Mouse (Mus musculus): Measurements from ENCODE around the gene Ppig. TPM values are rescaled to one million over a fixed set of nuclear protein-coding genes. Genes with fewer than 3 reads are reported as not detected.
"Not testable (repeated sequence)": the region's sequence is repeated elsewhere in the genome, so short reads cannot be mapped to it uniquely, and the experiment has no call there.

The Ppig gene
- polyA plus RNA-seq (2014; fragmentation: Nextera tagmentation; extraction: Ambion mirVana): 120 and 130 TPM in 2 replicates

DNA sequence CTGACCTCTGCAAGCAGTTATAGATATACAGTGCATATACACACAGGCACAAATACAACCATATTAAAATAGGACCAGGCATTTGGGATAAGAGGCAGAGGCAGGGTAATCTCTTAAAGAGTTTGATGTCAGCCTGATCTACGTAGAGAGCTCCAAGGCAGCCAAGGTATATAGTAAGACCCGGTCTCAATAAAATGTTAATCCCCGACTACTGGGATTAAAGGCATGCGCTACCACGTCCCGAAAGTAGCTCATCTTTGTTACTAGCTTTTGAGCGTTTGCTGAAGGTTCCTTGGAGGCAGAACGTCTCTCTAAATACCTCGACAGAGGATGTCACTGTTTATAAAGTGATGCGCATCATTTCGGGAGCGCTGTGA lies at the start of gene Ppig:
Gene Ppig, plus strand, starts transcription at position 273 of the 377 bp plus-strand sequence.
- H3K4me3 ChIP-seq (ENCODE audit: low read depth, low read length): peak within 1 kb of the TSS; percentile 96
- H3K4me1 ChIP-seq (ENCODE audit: insufficient read depth): no peaks in the 10 kb centered on the region
- no peaks in the 10 kb centered on the region for H3K9me3 ChIP-seq (ENCODE audit: low read depth, low read length)
- no peak for TF ChIP-seq CTCF (IDR thresholded peaks at IDR 0.05; ENCODE audit: low read depth)
- no peak for DNase-seq
- ATAC-seq (ENCODE audit: insufficient read depth): peak; percentile 30
- peak within 1 kb of the TSS; percentile 92 for H3K9ac ChIP-seq
- H3K27me3 ChIP-seq (ENCODE audit: insufficient read depth, low read length): no peaks in the 10 kb centered on the region
- WGBS: 4% methylated on average over 12 of the region's 12 CpGs
- H3K27ac ChIP-seq (ENCODE audit: low read depth): peak within 1 kb of the TSS; percentile 89
- H3K4me2 ChIP-seq: peak within 1 kb of the TSS; percentile 73
- H3K36me3 ChIP-seq (ENCODE audit: insufficient read depth): peaks cover 4% of the 10 kb centered on the region; the same call in 1 of the 2 replicates

DNA sequence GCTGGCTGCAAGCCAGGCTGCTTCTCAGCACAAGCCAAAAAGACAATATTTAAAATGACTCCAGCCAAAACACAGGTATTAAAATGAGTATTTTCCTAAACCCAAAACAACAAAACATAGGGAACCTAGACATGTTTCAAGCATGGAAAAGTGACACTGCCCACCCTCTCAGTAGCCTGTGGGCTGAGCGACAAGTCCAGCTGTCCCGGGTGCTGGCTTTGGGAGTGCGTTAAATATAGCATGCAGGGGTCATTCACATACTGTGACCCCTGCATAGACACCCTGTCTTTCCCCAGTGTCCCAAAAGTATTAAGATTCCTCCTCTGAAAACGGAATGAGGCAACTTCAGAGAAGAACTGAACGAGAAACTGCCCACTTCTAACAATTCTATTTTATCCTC lies 48.6 kb upstream of the Ppig start:
- H3K4me3 ChIP-seq (ENCODE audit: low read depth, low read length): no peak overlapping the region
- H3K9ac ChIP-seq: no peak overlapping the region
- no peak for TF ChIP-seq CTCF (IDR thresholded peaks at IDR 0.05; ENCODE audit: low read depth)
- H3K27ac ChIP-seq (ENCODE audit: low read depth): no peak overlapping the region
- H3K27me3 ChIP-seq (ENCODE audit: insufficient read depth, low read length): no peaks in the 10 kb centered on the region
- H3K4me1 ChIP-seq (ENCODE audit: insufficient read depth): no peaks in the 10 kb centered on the region
- peak; percentile 15 for DNase-seq
- H3K36me3 ChIP-seq (ENCODE audit: insufficient read depth): no peaks in the 10 kb centered on the region
- ATAC-seq (ENCODE audit: insufficient read depth): no peak
- no peaks in the 10 kb centered on the region for H3K9me3 ChIP-seq (ENCODE audit: low read depth, low read length)
- H3K4me2 ChIP-seq: no peak overlapping the region
- WGBS: 60% methylated on average over 5 of the region's 5 CpGs

DNA sequence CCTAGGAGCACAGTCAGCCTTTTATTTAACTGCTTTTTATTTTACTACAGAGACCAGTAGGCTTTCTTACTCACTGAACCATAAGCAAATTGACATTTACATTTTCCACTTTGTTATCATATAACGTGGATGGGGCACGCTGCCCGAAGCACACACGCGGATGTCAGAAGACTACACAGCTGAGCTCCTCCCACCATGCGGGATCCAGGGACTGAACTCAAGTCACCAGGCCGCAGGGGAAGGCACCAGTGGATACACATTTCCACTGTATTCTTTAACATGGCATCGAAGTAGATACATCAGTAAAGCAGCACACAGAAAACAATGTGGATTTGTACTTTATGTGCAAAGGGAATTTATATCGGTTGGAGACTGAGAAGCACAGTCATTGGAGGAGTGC lies 47.1 kb upstream of the Ppig start:
- no peak overlapping the region for H3K4me2 ChIP-seq
- DNase-seq (no peak), ATAC-seq (ENCODE audit: insufficient read depth) (no peak)
- no peaks in the 10 kb centered on the region for H3K9me3 ChIP-seq (ENCODE audit: low read depth, low read length)
- H3K4me3 ChIP-seq (ENCODE audit: low read depth, low read length): no peak overlapping the region
- no peak overlapping the region for H3K9ac ChIP-seq
- H3K36me3 ChIP-seq (ENCODE audit: insufficient read depth): no peaks in the 10 kb centered on the region
- H3K27me3 ChIP-seq (ENCODE audit: insufficient read depth, low read length): no peaks in the 10 kb centered on the region
- TF ChIP-seq CTCF (IDR thresholded peaks at IDR 0.05; ENCODE audit: low read depth): no peak
- no peak overlapping the region for H3K27ac ChIP-seq (ENCODE audit: low read depth)
- 84% methylated on average over 9 of the region's 9 CpGs for WGBS
- H3K4me1 ChIP-seq (ENCODE audit: insufficient read depth): no peaks in the 10 kb centered on the region

DNA sequence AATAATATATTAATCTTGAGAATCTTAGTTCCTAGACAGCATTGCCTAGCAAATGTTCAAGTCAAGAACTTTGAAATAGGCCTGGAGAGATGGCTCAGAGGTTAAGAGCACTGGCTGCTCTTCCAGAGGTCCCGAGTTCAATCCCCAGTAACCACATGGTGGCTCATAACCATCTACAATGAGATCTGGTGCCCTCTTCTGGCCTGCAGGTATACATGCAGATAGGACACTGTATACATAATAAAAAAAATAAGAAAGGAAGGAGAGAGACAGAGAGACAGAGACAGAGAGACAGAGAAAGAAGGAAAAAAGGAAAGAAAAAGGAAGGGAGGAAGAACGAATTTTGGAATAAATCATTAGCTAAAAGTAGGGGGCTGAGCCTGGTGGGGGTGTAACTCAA lies 45.6 kb upstream of the Ppig start:
- H3K9me3 ChIP-seq (ENCODE audit: low read depth, low read length): no peaks in the 10 kb centered on the region
- ATAC-seq (ENCODE audit: insufficient read depth) (no peak), DNase-seq (no peak)
- TF ChIP-seq CTCF (IDR thresholded peaks at IDR 0.05; ENCODE audit: low read depth): peak; percentile 34
- no peak overlapping the region for H3K9ac ChIP-seq
- H3K27me3 ChIP-seq (ENCODE audit: insufficient read depth, low read length): no peaks in the 10 kb centered on the region
- H3K36me3 ChIP-seq (ENCODE audit: insufficient read depth): no peaks in the 10 kb centered on the region
- no peak overlapping the region for H3K4me2 ChIP-seq
- no peaks in the 10 kb centered on the region for H3K4me1 ChIP-seq (ENCODE audit: insufficient read depth)
- 55% methylated on average over 2 of the region's 2 CpGs for WGBS
- H3K27ac ChIP-seq (ENCODE audit: low read depth): no peak overlapping the region
- H3K4me3 ChIP-seq (ENCODE audit: low read depth, low read length): no peak overlapping the region

DNA sequence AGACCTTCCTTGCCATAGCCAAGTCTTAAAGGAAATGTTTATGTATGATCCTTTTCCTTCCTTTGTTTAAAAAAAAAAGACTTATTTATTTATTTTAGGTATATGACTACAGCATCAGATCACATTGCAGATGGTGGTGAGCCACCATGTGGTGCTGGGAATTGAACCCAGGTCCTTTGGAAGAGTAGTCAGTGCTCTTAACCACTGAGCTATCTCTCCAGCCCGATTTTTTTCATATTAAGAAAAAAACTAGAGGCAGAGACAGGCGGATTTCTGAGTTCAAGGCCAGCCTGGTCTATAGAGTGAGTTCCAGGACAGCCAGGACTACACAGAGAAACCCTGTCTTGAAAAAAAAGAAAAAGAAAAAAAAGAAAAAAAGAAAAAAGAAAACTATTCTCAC lies 45.1 kb upstream of the Ppig start:
- not testable (repeated sequence) for H3K4me3 ChIP-seq (ENCODE audit: low read depth, low read length); H3K27ac ChIP-seq (ENCODE audit: low read depth); ATAC-seq (ENCODE audit: insufficient read depth); DNase-seq; H3K9ac ChIP-seq; H3K27me3 ChIP-seq (ENCODE audit: insufficient read depth, low read length); H3K4me1 ChIP-seq (ENCODE audit: insufficient read depth); H3K4me2 ChIP-seq; H3K36me3 ChIP-seq (ENCODE audit: insufficient read depth); H3K9me3 ChIP-seq (ENCODE audit: low read depth, low read length)
- 87% methylated on average over 2 of the region's 2 CpGs for WGBS

DNA sequence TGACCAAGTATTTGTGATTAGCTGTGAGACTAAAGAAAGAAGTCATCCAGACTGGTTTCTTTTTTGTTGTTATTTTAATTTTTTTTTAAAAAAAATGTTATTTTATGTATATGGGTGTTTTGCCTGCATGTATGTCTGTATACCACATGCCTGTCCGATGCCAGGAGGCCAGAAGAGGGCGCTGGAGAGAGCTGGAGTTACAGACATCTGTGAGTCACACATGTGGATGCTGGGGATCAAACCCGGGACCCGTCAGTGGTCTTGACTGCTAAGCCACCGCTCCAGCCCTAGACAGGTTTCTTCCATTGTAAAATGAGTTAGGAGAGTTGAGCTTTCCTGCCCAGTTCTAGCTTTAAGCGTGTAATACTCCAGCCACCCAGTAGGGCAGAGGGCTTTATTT lies 42.4 kb upstream of the Ppig start:
- Histone ChIP-seq H3K27me3 (ENCODE audit: insufficient read depth, low read length) (no peaks in the 10 kb centered on the region), H3K9ac (no peak overlapping the region), H3K4me3 (ENCODE audit: low read depth, low read length) (no peak overlapping the region), H3K4me1 (ENCODE audit: insufficient read depth) (no peaks in the 10 kb centered on the region), H3K9me3 (ENCODE audit: low read depth, low read length) (no peaks in the 10 kb centered on the region), H3K4me2 (no peak overlapping the region), H3K27ac (ENCODE audit: low read depth) (no peak overlapping the region), H3K36me3 (ENCODE audit: insufficient read depth) (no peaks in the 10 kb centered on the region)
- 58% methylated on average over 6 of the region's 6 CpGs for WGBS
- ATAC-seq (ENCODE audit: insufficient read depth) (no peak), DNase-seq (no peak)
- peak; percentile 23; the same call in 1 of the 2 replicates for TF ChIP-seq CTCF (IDR thresholded peaks at IDR 0.05; ENCODE audit: low read depth)

DNA sequence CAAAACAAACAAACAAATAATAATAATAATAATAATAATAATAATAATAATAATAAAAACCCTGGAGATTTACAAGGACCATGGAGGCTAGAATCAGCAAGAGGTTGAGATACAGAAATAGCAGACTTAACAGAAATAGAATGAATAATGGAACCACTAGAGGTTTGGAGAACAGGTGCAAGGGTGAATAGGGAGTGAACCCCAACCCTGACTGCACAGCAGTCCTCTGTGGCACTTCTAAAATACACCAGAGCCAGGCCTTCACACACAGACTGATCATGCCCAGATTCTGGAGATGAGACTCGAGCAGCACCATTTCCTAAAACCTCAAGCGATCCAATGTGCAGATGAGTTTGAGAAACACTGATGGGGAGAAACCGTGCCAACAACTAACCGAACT lies 40.4 kb upstream of the Ppig start:
- no peak for ATAC-seq (ENCODE audit: insufficient read depth)
- no peak overlapping the region for H3K27ac ChIP-seq (ENCODE audit: low read depth)
- H3K4me3 ChIP-seq (ENCODE audit: low read depth, low read length): no peak overlapping the region
- no peaks in the 10 kb centered on the region for H3K4me1 ChIP-seq (ENCODE audit: insufficient read depth)
- 92% methylated on average over 4 of the region's 4 CpGs for WGBS
- H3K36me3 ChIP-seq (ENCODE audit: insufficient read depth): 0 out of 2 replicates have a peak, but pooled peaks cover 1% of the 10 kb centered on the region
- TF ChIP-seq CTCF (IDR thresholded peaks at IDR 0.05; ENCODE audit: low read depth): no peak
- H3K27me3 ChIP-seq (ENCODE audit: insufficient read depth, low read length): no peaks in the 10 kb centered on the region
- no peak overlapping the region for H3K4me2 ChIP-seq
- no peak overlapping the region for H3K9ac ChIP-seq
- H3K9me3 ChIP-seq (ENCODE audit: low read depth, low read length): no peaks in the 10 kb centered on the region
- no peak for DNase-seq

All from lung, embryonic 14.5 days (tissue).